Mouse (Mus musculus) thymus, adult 2 months (tissue): ENCODE results near the gene Yif1b.

Experiments
- CTCF ChIP-seq: fragments of 200-500 bp; IDR thresholded peaks from 2 replicates; pipeline ENCODE4 v1.5.1; 2012; ENCODE audit warnings: mild to moderate bottlenecking, control low read depth, low read length, moderate library complexity, borderline replicate concordance; ENCODE audit not compliant: control insufficient read depth, poor library complexity, insufficient read depth; ENCODE audit errors: extremely low read depth
- POLR2A ChIP-seq: fragments of 200-500 bp; IDR thresholded peaks from 2 replicates; pipeline ENCODE4 v1.6.1; 2012; ENCODE audit warnings: mild to moderate bottlenecking, low read length, control low read depth, moderate library complexity; ENCODE audit not compliant: control insufficient read depth, poor library complexity, insufficient read depth; ENCODE audit errors: extremely low read depth

DNA sequence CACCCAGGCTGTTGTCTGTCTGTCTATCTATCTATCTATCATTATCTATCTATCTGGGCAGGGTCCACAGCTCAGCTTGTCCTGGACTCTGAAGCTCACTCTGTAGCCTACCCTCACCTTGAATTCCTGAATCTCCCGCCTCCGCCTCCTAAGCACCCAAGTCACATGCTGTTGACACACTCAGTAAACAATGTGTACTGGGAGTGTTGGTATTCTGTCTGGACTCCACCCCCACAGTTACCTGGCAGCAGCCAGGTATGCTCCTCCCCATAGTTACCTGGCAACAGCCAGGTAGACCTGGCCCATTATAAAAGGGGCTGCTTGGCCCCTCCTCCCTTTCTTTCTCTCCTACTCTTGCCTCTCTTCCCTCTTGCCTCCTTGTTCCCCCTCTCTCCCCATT is 50.0 kb downstream of the Yif1b start:
- TF ChIP-seq POLR2A (no peak), CTCF (no peak)
